Mouse (Mus musculus) small intestine, adult 2 months (tissue): ENCODE data around the gene Ptk6.

Experiments
- CTCF ChIP-seq: fragments of 200-500 bp; IDR thresholded peaks from 2 replicates; pipeline ENCODE4 v1.5.1; 2012; ENCODE audit warnings: low read depth, mild to moderate bottlenecking, control low read depth, inconsistent platforms, low read length, moderate library complexity, mixed read lengths; ENCODE audit not compliant: insufficient replicate concordance, insufficient read length; ENCODE audit errors: extremely low read depth
- POLR2A ChIP-seq: fragments of 200-500 bp; IDR thresholded peaks from 2 replicates; pipeline ENCODE4 v1.6.1; 2012; ENCODE audit warnings: low read depth, mild to moderate bottlenecking, control low read depth, inconsistent platforms, low read length, moderate library complexity

- TF ChIP-seq CTCF (no peak), POLR2A (no peak)
These were observed 54.9 kb downstream of the Ptk6 start for GRCm38 (mm10) chr2:181147546-181148317.
